Mouse (Mus musculus) retina, postnatal 1 day (tissue): ENCODE measurements around the gene Smap2.
"Not testable (repeated sequence)": the region's sequence is repeated elsewhere in the genome, so short reads cannot be mapped to it uniquely, and the experiment has no call there.

Experiments used
- DNase-seq: peaks from one replicate; pipeline ENCODE4 v3.0.0-alpha.2; 2012

Gene Smap2

DNA sequence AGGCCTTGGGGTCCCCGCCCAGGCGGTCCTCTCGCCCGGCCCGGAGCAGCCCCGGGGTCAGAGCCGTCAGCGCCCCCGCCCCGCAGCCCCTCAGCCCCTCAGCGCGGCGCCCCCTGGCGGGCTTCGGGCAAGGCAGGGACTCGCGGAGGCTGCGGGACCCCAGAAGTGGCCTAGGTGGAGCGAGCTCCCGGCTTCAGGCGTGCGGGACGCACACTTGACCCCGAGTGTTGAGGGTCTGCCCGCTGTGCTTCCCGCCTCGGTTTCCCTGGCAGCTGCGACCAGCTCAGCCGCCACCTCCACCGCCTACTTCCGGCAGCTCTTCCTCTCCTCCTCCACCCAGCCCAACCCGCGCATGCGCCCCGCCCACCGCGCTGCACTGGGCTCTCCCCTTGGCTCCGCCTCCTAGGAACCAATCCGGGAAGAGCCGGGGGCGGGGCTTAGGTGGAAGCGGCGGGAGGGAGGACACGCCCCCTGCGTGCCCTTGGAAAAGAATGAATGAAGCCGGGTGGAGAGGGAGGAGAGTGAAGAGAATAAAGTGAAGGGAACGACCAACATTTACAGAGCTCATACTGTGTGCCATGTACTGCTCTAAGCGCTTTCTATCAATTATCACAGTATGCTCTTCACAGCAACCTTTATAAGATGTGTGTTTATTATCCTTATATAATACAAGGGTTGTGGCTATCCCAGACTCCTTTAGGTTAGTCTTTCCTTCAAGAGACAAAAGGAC lies at the start of gene Smap2:
Smap2 (minus strand) TSS at position 320 of the 730 bp plus-strand sequence.
- peak; percentile 98 for DNase-seq

DNA sequence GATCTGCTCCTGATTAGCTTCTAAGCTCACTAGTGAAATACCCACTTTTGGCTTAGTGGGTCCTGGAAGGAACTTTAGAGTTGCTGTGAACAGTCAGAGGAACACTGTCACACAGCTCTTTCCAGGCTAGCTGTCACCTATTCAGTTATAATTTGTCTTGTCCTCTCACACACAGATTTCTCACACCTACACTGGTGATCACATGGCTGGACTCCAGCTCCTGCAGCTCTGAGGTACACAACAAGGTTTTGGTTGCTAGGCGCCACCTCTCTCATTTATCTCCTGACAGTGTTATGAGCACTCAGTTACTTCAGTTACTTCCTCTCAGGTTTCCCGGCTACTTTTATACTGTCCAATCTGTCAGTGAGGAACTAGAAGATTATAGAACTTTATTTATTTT lies 48.3 kb upstream of the Smap2 start:
- DNase-seq = no peak

DNA sequence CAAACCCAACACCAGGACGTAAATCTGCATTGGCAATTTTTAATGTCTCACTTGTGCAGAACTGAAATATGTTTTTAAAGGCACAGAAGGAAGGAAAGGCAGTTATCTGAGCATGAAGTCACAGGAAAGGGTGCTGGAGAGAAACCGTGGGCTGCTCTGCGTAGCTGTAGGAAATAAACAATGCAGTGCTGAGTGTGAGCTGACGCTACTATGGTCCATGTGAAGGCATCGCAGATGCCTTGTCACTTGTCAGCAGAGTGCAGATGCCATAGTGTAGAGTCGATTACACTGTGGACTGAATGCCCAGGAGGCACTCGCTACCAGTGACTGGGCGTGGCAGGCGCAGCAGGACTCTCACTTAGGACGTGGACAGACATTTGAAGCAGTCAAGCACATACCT lies 42.2 kb upstream of the Smap2 start:
- DNase-seq = not testable (repeated sequence)

DNA sequence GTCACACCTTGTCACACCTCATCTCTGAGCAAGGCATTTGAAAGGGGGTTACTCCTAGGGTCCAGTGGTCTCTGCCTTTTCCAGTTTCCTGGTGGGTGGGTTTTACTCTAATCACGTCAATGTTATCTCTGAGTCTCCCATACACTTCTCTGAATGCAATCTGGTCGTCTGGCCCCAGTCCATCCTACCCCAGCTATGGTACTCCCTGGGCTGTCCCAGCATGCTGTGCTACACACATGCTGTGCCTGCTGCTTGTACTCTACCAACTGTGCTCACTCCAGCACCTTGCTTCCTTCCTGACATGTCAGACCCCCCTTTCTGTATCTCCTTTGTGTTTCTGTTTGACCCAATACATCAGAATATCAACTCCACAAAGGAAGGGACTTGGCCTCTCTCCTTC lies 40.0 kb upstream of the Smap2 start:
- DNase-seq = no peak

DNA sequence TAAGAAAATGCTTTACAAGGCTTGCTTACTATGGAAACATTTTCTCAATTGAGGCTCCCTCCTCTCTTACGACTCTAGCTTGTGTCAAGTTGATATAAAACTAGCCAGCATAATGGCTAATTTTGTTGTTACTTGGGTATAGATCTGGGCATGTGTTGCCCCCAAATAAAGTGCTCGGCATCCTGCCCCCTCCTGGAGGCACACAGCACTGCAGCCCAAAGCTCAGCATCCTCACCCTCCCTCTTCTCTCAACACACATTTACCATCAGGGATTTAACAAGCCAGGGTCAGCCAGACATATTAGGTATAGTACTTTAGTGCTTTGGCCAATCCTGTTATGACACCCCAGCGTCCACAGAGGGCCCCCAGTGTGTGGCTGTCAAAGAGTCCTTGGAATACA lies 39.3 kb upstream of the Smap2 start:
- DNase-seq = peak; percentile 22

DNA sequence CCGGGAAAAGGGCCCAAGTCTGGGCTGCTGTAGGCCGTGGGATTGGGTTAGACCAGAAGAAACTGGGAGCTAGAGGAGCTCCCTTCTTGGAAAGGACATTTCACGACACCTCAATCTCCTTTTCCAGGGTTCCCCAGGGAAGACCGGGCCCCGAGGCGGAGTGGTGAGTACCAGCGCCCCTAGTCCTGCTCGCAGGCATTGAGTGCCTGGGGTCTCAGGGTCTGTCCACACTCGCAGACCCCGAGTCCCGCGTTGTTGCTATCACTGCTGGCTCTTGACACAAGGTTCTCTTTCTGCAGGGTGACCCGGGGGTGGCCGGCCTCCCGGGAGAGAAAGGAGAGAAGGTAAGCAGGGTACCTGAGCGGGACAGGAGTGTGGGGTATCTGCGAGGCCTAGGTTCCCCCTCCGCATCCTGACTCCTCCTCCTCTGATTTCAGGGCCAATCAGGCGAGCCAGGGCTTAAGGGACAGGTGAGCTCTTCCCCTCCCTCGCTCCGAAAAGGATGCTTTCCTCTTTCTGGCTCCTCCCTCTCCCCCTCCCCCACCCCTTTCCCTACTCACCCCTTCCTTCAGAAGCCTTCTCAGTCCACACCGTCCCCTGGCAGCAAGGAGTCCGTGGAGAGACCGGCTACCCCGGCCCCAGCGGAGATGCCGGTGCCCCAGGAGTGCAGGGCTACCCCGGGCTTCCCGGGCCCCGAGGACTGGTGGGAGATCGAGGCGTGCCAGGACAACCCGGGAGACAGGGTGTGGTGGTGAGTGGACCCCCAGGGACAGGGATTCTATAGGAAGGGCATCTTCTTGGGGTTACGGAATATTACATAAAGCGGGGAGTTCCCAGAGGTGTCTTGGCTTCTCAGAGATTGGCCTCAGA lies 35.6 kb upstream of the Smap2 start:
- no peak for DNase-seq

DNA sequence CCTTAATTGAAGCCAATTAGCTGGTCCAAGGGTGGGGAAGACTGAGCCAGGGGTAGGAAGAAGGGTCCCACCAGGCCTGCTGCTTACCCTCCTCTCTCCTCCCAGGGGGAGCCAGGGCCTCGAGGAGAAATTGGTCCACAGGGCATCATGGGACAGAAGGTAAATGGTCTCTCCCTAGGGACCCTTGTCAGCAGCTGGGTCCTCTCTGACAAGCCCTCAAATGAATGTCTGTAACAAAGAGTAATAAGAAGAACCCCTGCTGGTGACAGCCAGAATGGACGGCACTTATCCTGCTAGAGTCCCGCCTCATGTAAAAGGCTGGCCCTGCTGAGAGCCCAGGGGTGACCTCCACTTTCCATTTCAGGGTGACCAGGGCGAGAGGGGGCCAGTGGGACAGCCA lies 34.8 kb upstream of the Smap2 start:
- DNase-seq = peak; percentile 24

DNA sequence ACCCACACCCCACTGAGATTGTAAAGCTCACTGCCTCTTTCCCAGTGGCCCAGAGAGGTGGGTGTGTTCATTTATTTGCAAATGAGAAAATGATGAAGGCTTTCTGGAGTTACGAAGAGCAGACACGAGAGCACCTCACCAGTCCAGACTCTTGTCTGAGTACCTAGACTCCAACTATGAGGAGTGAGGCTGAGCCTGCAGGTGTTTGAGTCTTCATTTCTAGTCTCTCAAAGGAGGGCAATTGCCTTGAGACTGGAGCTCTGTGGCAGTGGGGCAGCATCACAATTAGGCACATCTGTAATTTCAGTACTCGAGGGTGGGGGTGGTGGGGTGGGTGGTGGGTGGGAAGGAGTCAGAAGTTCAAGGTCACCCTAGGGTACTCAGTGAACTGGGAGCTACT lies 25.9 kb upstream of the Smap2 start:
- no peak for DNase-seq

DNA sequence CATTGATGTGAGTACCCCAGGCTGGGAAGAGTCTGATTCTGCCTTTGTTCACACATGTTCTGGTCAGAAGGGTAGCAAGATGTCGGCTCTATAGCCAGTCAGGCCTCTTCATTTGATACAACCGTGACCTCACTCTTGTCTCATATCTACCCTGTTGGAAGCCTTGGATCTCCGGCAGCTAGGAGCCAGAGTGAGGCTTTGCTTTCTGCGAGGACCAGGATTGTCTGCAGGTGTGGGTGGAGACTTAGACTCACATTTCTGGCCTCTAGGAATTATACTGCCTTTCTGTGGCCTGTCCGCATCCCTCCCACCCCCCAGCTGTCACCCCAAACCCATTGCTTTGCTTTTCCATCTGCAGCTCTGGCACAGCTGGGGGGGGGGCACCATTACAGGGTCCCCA lies 25.4 kb upstream of the Smap2 start:
- peak; percentile 16 for DNase-seq

DNA sequence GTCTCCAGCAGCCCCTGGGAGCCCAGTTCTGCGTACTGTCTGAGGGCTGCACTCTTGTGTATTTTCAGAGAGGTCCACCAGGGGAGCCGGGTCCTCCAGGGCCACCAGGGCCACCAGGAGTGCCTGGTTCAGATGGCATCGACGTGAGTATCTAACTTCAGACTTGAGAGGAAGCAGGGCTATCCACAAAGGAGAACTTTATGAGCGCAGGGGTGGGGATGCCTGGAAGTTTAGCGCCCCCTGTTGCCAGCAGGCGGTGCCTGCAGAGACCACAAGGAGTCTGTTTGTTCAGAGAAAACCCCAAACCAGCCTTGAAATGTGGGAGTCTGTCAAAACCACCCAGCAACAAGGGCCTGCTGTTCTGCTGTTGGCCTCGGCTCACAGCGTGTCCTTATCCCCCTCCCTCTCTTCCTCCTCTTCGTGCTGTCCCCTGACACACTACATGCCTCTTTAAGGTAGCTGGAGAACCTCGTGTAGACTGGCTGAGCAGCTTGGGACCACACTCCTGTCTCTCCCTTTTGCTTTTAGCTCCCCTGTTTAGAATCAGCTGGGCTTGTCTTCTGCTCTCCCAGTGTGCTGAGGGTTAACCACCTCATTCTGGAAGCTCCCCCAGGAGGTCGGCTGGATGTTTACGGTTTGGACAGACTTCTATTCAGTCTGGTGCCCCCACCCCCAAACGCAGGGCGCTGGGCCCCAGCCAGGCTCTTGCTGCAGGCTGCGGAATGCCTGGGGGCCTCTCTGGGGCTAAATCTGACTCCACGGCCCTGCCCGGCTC lies 24.0 kb upstream of the Smap2 start:
- peak; percentile 87 for DNase-seq

DNA sequence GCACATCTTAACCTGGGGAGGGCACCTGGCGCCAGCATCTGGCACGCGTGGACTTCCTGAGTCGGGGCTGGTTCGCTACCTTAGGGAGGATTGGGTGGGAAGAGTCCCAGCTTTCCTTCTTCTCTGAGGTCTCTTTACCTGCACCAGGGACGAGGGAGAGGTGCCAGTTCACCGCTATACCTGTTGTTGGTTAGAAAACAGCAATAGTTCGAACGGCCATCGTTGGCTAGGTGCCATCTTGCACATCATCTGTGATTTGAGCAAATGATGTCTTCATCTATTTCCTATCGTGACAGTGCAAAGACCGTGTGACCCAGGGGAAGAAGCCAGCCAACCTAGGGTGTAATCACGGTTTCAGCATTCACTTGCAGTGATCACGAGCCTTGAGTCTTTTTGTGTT lies 23.3 kb upstream of the Smap2 start:
- DNase-seq = no peak

DNA sequence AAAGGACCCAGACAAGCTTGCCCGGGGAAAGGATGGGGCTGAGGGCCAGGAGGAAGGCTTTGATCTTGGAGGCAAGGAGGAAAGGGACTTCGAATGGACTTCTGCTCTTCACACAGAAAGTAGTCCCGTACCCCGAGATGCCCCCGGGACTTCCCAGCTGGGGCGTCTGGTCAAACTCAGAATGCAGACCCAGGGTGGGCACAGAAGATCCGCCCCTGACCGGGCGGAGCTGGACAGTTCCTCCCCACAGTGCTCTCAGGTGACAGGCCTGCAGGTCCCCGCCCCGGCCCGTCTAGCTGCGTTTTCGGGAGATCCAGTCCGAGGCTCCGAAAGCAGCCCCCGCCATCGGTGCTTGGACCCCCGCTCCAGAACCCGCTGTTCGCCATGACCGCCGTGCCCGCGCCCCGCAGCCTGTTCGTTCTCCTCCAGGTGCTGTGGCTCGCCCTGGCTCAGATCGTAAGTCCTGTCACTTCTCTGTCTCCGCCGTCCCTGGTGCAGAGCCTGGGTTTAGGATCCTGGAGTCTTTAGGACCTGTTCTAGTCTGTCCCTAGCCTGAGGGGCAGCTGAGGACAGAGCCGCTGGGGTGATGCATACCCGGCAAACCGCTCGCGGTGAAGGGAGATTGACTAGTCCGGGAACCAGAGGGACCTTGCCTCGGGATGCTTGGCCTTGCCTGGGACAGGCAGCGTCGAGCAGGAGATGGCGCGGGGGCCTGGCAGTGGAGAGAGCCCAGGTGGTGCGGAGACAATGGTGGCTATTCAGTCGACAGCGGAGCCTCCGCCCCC lies 22.5 kb upstream of the Smap2 start, which contains the start of gene Col9a2:
Col9a2 (plus strand) TSS at position 55 of the 785 bp plus-strand sequence.
- DNase-seq = peak; percentile 58

DNA sequence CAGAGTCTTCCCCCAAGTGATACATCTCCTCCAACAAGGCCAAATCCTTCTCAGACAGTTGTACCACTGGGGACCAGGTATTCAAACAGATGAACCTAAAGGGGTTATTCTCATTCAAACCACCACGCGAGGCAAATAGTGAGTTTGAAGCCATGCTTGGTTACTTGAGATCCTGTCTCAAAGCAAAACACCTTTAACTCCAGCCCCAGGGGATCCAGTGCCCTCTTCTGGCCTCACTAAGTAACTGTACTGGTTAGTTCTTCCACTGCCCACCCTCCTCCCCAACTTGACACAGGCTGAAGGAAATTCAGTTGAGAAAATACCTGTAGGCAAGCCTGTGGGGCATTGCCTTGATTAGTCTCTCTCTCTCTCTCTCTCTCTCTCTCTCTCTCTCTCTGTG lies 16.0 kb upstream of the Smap2 start:
- no peak for DNase-seq

DNA sequence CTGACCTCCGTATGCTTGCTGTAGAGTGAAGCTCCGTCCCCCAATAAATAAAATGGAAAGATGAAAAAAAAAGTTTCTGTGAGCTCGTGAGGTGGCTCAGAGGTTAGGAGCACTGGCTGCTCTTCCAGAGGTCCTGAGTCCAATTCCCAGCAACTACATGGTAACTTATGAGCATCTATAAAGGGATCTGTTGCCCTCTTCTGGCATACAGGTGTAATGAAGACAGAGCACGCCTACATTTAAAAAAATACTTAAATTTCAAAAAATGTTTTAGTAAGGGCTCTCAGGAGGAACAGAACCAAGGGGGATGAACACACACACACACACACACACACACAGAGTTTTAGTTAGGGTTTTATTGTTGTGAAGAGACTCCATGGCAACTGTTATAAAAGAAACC lies 14.4 kb upstream of the Smap2 start:
- no peak for DNase-seq

DNA sequence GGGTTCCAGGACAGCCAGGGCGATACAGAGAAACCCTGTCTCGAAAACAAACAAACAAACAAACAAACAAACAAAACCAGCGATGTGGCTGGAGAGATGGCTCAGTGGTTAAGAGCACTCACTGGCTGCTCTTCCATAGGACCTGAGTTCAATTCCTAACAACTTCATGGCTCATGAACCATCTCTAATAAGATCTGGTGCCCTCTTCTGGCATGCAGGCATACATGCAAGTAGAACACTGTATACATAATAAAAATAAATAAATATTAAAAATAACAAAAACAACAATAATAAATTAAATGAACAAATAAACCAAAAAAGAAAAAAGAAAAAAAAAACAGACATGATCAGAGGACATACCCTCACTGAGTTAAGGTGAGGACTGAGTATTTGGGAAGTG lies 12.6 kb upstream of the Smap2 start:
- no peak for DNase-seq

DNA sequence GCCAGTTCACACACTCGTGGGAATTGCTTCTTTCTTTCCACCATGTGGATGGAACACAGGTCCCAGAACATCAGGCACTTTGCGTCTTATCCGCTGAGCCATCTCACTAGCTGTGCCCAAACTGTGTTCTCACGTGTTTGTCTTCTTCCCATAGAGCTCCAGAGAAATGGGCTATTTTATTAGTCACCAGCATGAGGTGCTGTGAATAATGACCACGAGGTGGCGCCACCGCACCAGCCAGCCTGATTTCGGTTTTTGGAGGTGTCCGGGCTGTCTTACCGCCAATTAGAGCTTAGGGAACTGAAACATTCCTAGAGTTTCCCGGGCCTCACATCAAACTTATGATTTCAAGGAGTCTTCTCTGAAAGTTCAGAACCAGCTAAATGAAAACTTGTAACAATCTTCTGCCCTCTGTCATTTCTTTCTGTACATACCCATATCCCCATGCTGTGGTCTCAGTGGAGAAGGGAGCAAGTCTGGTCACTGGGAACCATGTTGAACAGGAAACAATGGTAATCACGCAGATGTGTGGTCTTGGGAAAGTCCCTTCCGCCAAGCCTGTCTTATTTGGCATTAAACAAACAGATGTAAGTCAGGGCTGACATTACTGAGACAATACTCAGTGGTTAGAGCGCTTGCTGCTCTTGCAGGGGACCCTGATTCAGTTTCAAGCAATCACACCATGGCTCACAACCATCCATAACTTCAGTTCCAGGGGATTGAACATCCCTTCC lies 11.8 kb upstream of the Smap2 start:
- DNase-seq = peak; percentile 79

DNA sequence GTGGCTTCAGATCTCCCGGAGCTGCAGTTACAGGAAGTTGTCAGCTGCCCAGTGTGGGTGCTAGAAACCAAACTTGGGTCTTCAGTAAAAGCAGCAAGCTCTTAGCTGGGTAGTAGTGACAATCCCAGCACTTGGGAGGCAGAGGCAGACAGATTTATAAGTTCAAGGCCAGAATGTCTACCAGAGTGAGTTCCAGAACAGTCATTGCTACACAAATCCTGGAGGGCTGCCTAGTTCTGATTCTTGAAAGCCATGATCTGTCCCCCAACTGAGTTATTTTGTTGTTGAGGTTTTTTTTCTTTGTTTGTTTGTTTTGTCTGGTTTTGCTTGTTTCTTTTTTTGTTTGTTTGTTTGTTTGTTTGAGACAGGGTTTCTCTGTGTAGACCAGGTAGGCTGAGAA lies 11.1 kb upstream of the Smap2 start:
- no peak for DNase-seq

DNA sequence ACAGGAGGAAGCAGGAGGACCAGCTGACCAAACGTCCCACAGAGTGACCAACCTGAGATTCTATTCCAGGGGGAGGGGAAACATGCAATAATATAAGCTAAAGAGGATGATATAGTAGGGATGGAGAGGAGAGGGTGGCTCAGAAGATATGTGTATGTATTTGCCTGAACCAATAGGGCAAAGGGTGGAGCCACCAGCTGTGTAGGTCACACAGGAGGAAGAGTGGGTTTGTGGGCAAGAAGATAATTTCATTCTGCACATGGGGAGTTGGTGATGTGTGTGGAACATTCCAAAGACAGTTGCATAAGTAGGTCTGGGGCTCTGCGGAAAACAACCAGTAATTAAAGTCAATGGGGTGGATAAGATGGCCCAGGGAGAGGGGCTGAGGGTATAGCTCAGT lies 8.6 kb upstream of the Smap2 start:
- DNase-seq = no peak

DNA sequence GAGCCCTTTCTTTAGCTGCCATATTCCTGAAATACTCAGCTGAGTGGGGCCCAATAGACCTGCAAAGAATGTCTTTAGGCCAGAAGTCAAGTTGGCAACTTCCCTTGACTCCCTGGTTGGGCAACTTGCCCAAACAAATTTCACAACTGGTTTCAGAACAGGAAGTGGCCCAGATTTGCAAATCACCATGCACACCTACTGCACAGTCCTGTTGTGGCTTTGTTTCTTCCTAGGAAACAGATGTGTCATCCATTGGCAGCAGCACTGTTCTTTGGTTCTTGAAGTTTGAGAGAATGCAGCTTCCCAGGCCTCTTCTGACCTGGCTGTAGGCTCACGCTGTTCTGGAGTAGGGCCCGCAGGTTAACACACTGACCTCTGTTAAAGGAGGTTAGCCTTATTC lies 6.9 kb upstream of the Smap2 start:
- DNase-seq = no peak

DNA sequence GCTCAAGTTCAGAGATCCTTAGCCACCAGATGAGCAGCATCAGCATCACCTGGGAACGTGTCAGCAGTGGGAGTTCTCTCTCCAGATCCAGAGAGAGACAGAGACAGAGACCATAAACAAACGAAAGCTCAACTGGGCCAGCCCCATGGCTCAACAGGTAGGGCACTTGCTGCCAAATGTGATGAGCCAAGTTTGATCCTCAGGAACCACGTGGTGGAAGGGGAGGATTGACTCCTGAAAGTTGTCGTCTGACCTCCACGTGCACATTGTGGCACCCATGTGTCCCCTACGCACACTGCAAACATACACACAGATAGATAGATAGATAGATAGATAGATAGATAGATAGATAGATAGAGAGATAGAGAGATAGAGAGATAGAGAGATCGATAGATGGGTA lies 6.4 kb upstream of the Smap2 start:
- no peak for DNase-seq

DNA sequence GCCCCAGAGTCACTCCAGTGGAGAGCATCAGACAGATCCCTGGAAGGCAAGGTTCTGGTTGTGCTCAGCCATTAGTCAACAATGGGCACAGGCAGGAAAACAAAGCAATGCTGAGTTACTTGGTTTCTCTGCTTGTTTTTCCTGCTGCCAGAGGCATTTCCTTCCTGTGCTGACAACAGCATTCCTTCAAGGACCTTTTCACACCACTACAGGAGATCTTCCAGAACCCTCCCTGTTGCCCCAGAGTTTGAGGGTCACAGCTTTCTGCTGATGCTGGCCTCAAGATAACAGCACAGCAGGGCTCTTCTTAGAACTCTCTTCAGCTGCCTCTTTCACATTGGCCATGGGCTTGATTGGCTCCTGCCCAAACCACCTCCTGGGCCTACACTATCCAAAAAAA lies 4.9 kb upstream of the Smap2 start:
- no peak for DNase-seq
